In genomic region chr10:111473511-111474371, GRCm38 (mm10) we compare ENCODE assay signal across 8 mouse cellular contexts. TPM values are rescaled to one million over a fixed set of nuclear protein-coding genes. Genes with fewer than 3 reads are reported as not detected.
DNase-seq lines count a peak whose midpoint lies in the region; ATAC-seq and TF ChIP-seq lines count a peak whose summit lies in the region.

No protein-coding gene starts in this region.

- peak overlapping the region; percentile 77 for H3ac ChIP-seq in myocyte (ENCODE audit: control insufficient read depth, insufficient read length)

- no peak for TF ChIP-seq POLR2A in myocyte (IDR thresholded peaks at IDR 0.05; ENCODE audit: insufficient read length, low read depth)

- peaks cover 33% of the 10 kb centered on the region for H3K4me1 ChIP-seq in liver, embryonic 11.5 days (replicated peaks; ENCODE audit: control insufficient read depth, insufficient read depth, low read length)
- H3K4me1 ChIP-seq in stomach, postnatal 0 days (replicated peaks; ENCODE audit: control insufficient read depth, insufficient read depth), result no peaks in the 10 kb centered on the region; the same call in 1 of the 2 replicates

- DNase-seq in 3T3-L1 (ENCODE audit: low read depth, low spot score) (peak; percentile 69), adipocyte (ENCODE audit: low spot score) (peak; percentile 39)
- DNase-seq in embryo, embryonic 10.5 days (ENCODE audit: low spot score), result peak; percentile 67
- peak; percentile 29 for DNase-seq in gastrocnemius, postnatal 14 days
- DNase-seq in kidney, adult 18-20 months, result peak; percentile 41
- peak; percentile 76 for DNase-seq in liver, embryonic 11.5 days (ENCODE audit: low spot score)
- DNase-seq in stomach, postnatal 0 days (ENCODE audit: low spot score), result peak; percentile 59

- no peaks in the 10 kb centered on the region for H3K27me3 ChIP-seq in liver, embryonic 11.5 days (replicated peaks; ENCODE audit: control insufficient read depth, insufficient read depth, low read length)
- no peaks in the 10 kb centered on the region for H3K27me3 ChIP-seq in myocyte (ENCODE audit: control insufficient read depth, insufficient read depth, insufficient read length)
- H3K27me3 ChIP-seq in stomach, postnatal 0 days (ENCODE audit: control insufficient read depth, insufficient read depth, low read length), result no peaks in the 10 kb centered on the region

- H3K9ac ChIP-seq in liver, embryonic 11.5 days (ENCODE audit: low read depth, low read length), result peak overlapping the region; percentile 97
- H3K9ac ChIP-seq in stomach, postnatal 0 days (ENCODE audit: low read length), result peak overlapping the region; percentile 89

- intact Hi-C loops in gastrocnemius, postnatal 14 days (cut with DNase I; ENCODE audit: low total_unique reads), result loop anchor here (10.0 kb wide), 1 partner anchor 179 kb away; the partner anchor contains the start of gene Bbs10

- peak overlapping the region; percentile 99 for H3K4me3 ChIP-seq in liver, embryonic 11.5 days (ENCODE audit: low read depth, low read length)
- peak overlapping the region; percentile 50 for H3K4me3 ChIP-seq in myocyte
- peak overlapping the region; percentile 91 for H3K4me3 ChIP-seq in stomach, postnatal 0 days (ENCODE audit: low read depth, low read length)

- peaks cover 3% of the 10 kb centered on the region; the same call in 1 of the 2 replicates for H3K36me3 ChIP-seq in liver, embryonic 11.5 days (ENCODE audit: control insufficient read depth, insufficient read depth, low read length)
- no peaks in the 10 kb centered on the region for H3K36me3 ChIP-seq in myocyte (ENCODE audit: control insufficient read depth, insufficient read depth)
- H3K36me3 ChIP-seq in stomach, postnatal 0 days (ENCODE audit: control insufficient read depth, insufficient read depth, low read length), result no peaks in the 10 kb centered on the region

- H3K4me2 ChIP-seq in liver, embryonic 11.5 days, result peak overlapping the region; percentile 82
- H3K4me2 ChIP-seq in myocyte (ENCODE audit: low read depth), result peak overlapping the region; percentile 64
- H3K4me2 ChIP-seq in stomach, postnatal 0 days (replicated peaks; ENCODE audit: low read depth), result peak overlapping the region; percentile 84

- no peaks in the 10 kb centered on the region for H3K9me3 ChIP-seq in liver, embryonic 11.5 days (ENCODE audit: control insufficient read depth, low read length)
- no peaks in the 10 kb centered on the region for H3K9me3 ChIP-seq in stomach, postnatal 0 days (ENCODE audit: control insufficient read depth, low read length)

- TF ChIP-seq EP300 in stomach, postnatal 0 days (optimal IDR thresholded peaks at IDR 0.05), result no peak

- peaks cover 53% of the 10 kb centered on the region for H3K79me2 ChIP-seq in myocyte (ENCODE audit: control insufficient read depth, insufficient read depth)

- peak; percentile 69 for ATAC-seq in liver, embryonic 11.5 days (replicated peaks; ENCODE audit: low FRiP score)
- peak; percentile 80 for ATAC-seq in stomach, postnatal 0 days (ENCODE audit: low FRiP score, low TSS enrichment)

- under 1% methylated on average over 56 of the region's 58 CpGs for WGBS in liver, embryonic 11.5 days
- under 1% methylated on average over 35 of the region's 58 CpGs for WGBS in stomach, postnatal 0 days

- TF ChIP-seq CTCF in stomach, postnatal 0 days (IDR thresholded peaks at IDR 0.05; ENCODE audit: low read depth), result no peak

- peak overlapping the region; percentile 91 for H3K27ac ChIP-seq in liver, embryonic 11.5 days (ENCODE audit: low read depth, low read length)
- H3K27ac ChIP-seq in stomach, postnatal 0 days (replicated peaks), result peak overlapping the region; percentile 88

TF ChIP-seq in myocyte, 11 proteins besides CTCF, POLR2A, EP300 and RAD21:
- TF ChIP-seq TCF12 (IDR thresholded peaks at IDR 0.05; ENCODE audit: insufficient read depth, poor library complexity, severe bottlenecking), result no peak
- no peak for TF ChIP-seq TCF3 (IDR thresholded peaks at IDR 0.05; ENCODE audit: insufficient read length, low read depth)
- TF ChIP-seq MAX (IDR thresholded peaks at IDR 0.05; ENCODE audit: low read depth), result no peak
- no peak for TF ChIP-seq USF1 (IDR thresholded peaks at IDR 0.05; ENCODE audit: low read depth)
- TF ChIP-seq E2F4 (IDR thresholded peaks at IDR 0.05; ENCODE audit: insufficient read depth), result no peak
- no peak for TF ChIP-seq REST (IDR thresholded peaks at IDR 0.05; ENCODE audit: insufficient read depth, insufficient read length)
- TF ChIP-seq MYOD1 (IDR thresholded peaks at IDR 0.05; ENCODE audit: control insufficient read depth in 1 of 3, insufficient read length in 2 of 3, low read depth in 2 of 3), result no peak
- TF ChIP-seq CEBPB (IDR thresholded peaks at IDR 0.05; ENCODE audit: insufficient read depth, poor library complexity, severe bottlenecking), result no peak
- no peak for TF ChIP-seq MYOG (IDR thresholded peaks at IDR 0.05; ENCODE audit: control insufficient read depth in 1 of 3, insufficient read depth in 1 of 3, insufficient read length in 2 of 3, low read depth in 2 of 3)

RNA-seq across cellular contexts. Expression of gene Nap1l1, which starts 0.7 kb away (rescaled TPM):
- 10 to 100 TPM; 43.8 to 49.0 TPM for total RNA-seq in gastrocnemius, postnatal 14 days (2021)
- polyA plus RNA-seq in liver, embryonic 11.5 days (2014; fragmentation: Nextera tagmentation; extraction: Ambion mirVana), result 313 and 324 TPM in 2 replicates
- 130 TPM for polyA plus RNA-seq in myocyte (2012; fragmentation: generic; extraction: Trizol)
- polyA plus RNA-seq in stomach, postnatal 0 days (2015; fragmentation: Nextera tagmentation; extraction: Ambion mirVana), result 85.1 and 90.6 TPM in 2 replicates

RNA-seq across cellular contexts. Expression of gene Phlda1, which starts 32.3 kb away (rescaled TPM):
- total RNA-seq in gastrocnemius, postnatal 14 days (2021), result 1 to 10 TPM; 6.2 to 6.4 TPM
- 15.8 and 16.1 TPM in 2 replicates for polyA plus RNA-seq in liver, embryonic 11.5 days (2014; fragmentation: Nextera tagmentation; extraction: Ambion mirVana)
- 56.1 TPM for polyA plus RNA-seq in myocyte (2012; fragmentation: generic; extraction: Trizol)
- polyA plus RNA-seq in stomach, postnatal 0 days (2015; fragmentation: Nextera tagmentation; extraction: Ambion mirVana), result 29.6 and 32.3 TPM in 2 replicates

Comparison
In these comparisons a context has a peak if more than half of its experiments do, and no peak if none do; other contexts are left out.
1. Peak in every context shown above with its lines: DNase-seq, ATAC-seq, H3K4me3 ChIP-seq and H3K27ac ChIP-seq.